Comparison of ENCODE assay signal across 13 mouse cellular contexts in the genomic region with DNA sequence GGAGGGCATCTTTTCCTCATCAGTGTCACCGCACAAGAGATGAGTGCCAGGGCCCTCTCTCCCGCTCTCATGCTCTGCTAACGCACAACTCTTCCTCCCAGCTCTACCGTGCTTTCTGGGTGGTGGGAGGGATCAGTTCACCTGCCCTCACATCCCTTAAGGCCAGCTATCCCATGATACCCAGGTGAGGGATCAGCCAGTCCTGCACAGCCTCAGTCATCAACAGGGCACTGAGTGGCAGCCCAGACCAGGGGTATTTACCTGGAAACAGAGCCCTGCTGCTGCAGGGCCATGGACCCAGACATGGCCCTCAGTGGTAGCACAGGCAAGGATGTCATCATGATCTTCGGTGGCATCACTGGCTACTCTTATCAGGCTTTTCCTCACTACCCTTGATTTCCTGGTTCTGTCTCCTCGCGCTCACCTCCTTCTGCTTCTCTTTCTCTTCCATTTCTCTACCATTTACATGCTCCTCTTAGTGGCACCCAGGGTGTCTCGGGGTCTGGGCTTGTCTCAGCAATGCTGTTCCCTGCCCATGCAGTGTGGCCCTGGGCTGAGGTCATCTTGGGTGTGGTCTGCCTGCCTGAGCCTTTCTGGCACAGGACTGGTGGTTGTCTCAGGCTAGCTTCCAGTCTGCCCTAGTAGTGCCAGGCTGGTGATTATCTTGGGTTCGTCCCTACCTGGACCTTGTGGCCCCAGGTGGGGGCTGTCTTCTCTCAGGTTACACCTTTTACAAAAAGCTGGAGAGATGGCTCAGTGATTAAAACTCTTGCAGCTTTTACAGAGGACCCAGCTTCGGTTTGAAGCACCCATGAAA. TPM values are rescaled to one million over a fixed set of nuclear protein-coding genes. Genes with fewer than 3 reads are reported as not detected.
DNase-seq lines count a peak whose midpoint lies in the region; ATAC-seq and TF ChIP-seq lines count a peak whose summit lies in the region.
"Had no signal": no experiment of that assay in that cellular context is flagged by ENCODE, and none has a peak within 500 bp of the region (broad histone marks: within the 10 kb centered on the region; RNA-seq: fewer than 3 reads in every experiment).

No protein-coding gene starts in this region.

- H3K27me3 ChIP-seq in intestine, postnatal 0 days (replicated peaks; ENCODE audit: control insufficient read depth, insufficient read depth, low read length) = no peaks in the 10 kb centered on the region
- H3K27me3 ChIP-seq: hindbrain, embryonic 13.5 days; liver, embryonic 15.5 days; midbrain, embryonic 15.5 days; stomach, embryonic 15.5 days had no signal

- 79% methylated on average over 10 of the region's 10 CpGs for WGBS in intestine, postnatal 0 days

- TF ChIP-seq CTCF in intestine, postnatal 0 days (IDR thresholded peaks at IDR 0.05; ENCODE audit: low read depth) = no peak

- H3K4me3 ChIP-seq in intestine, postnatal 0 days (ENCODE audit: low read depth, low read length) = no peak overlapping the region
- H3K4me3 ChIP-seq: erythroblast, embryonic 14.5 days; hindbrain, embryonic 13.5 days; midbrain, embryonic 15.5 days; stomach, embryonic 15.5 days had no signal

- no peaks in the 10 kb centered on the region for H3K4me1 ChIP-seq in intestine, postnatal 0 days (replicated peaks; ENCODE audit: control insufficient read depth, insufficient read depth, low read length)
- H3K4me1 ChIP-seq: hindbrain, embryonic 13.5 days; liver, embryonic 15.5 days; midbrain, embryonic 15.5 days; stomach, embryonic 15.5 days had no signal

- H3K9me3 ChIP-seq in intestine, postnatal 0 days (ENCODE audit: control insufficient read depth) = no peaks in the 10 kb centered on the region
- H3K9me3 ChIP-seq: hindbrain, embryonic 13.5 days; liver, embryonic 15.5 days; midbrain, embryonic 15.5 days; stomach, embryonic 15.5 days had no signal

- ATAC-seq in activated CD4-positive, CD25-positive, alpha-beta regulatory T cell, adult 4 months = peak; percentile 6
- ATAC-seq in monocyte, adult 5-6 weeks (replicated peaks; ENCODE audit: insufficient number of reproducible peaks, low FRiP score, low TSS enrichment, poor library complexity, severe bottlenecking) = peak; percentile 54
- ATAC-seq in frontal cortex, adult (ENCODE audit: low TSS enrichment) = no peak
- no peak for ATAC-seq in intestine, postnatal 0 days
- ATAC-seq: midbrain, embryonic 15.5 days had no signal

- H3K36me3 ChIP-seq in intestine, postnatal 0 days (ENCODE audit: control insufficient read depth, insufficient read depth) = peaks cover 16% of the 10 kb centered on the region; the same call in 1 of the 2 replicates
- H3K36me3 ChIP-seq: liver, embryonic 15.5 days; midbrain, embryonic 15.5 days had no signal

- no peak overlapping the region for H3K9ac ChIP-seq in intestine, postnatal 0 days (ENCODE audit: low read depth, low read length)
- H3K9ac ChIP-seq: hindbrain, embryonic 13.5 days; liver, embryonic 15.5 days; midbrain, embryonic 15.5 days; stomach, embryonic 15.5 days had no signal

- no peak overlapping the region for H3K27ac ChIP-seq in intestine, postnatal 0 days (ENCODE audit: low read depth, low read length)
- H3K27ac ChIP-seq: hindbrain, embryonic 13.5 days; liver, embryonic 15.5 days; midbrain, embryonic 15.5 days; stomach, embryonic 15.5 days had no signal

- DNase-seq in spleen, postnatal 10 days (ENCODE audit: low spot score in 2 of 2) = peak; percentile 6 to 22
- DNase-seq in spleen, adult 12 weeks (ENCODE audit: low spot score) = no peak
- DNase-seq in thymus, postnatal 36 days = peak; percentile 48 to 55
- DNase-seq in retina, embryonic 14.5 days (ENCODE audit: low spot score) = no peak

- no peak overlapping the region for H3K4me2 ChIP-seq in intestine, postnatal 0 days (replicated peaks; ENCODE audit: low read depth)
- H3K4me2 ChIP-seq: hindbrain, embryonic 13.5 days; midbrain, embryonic 15.5 days had no signal

RNA-seq across cellular contexts. Expression of gene Patj, which starts 40.3 kb away (rescaled TPM):
- 10 to 100 TPM; 11.9 to 13.9 TPM for polyA plus RNA-seq in activated CD4-positive, CD25-positive, alpha-beta regulatory T cell, adult 4 months (2017; shearing (Covaris generic))
- 3.1 to 21.5 TPM (median 11.7 TPM) in 3 replicates for total RNA-seq in monocyte, adult 5-6 weeks (2017)
- polyA plus RNA-seq in intestine, postnatal 0 days (2015; fragmentation: Nextera tagmentation; extraction: Ambion mirVana) = 12.9 and 20.9 TPM in 2 replicates
- polyA plus RNA-seq: erythroblast, embryonic 14.5 days had no signal

RNA-seq across cellular contexts. Expression of gene Tm2d1, which starts 52.7 kb away (rescaled TPM):
- 10 to 100 TPM; 46.0 to 46.5 TPM for polyA plus RNA-seq in activated CD4-positive, CD25-positive, alpha-beta regulatory T cell, adult 4 months (2017; shearing (Covaris generic))
- 51.1 to 74.7 TPM (median 65.5 TPM) in 3 replicates for total RNA-seq in monocyte, adult 5-6 weeks (2017)
- 106 and 113 TPM in 2 replicates for polyA plus RNA-seq in intestine, postnatal 0 days (2015; fragmentation: Nextera tagmentation; extraction: Ambion mirVana)

Comparison
In these comparisons a context has a peak if more than half of its experiments do, and no peak if none do; other contexts are left out.
1. DNase-seq: peak in spleen, postnatal 10 days (2 of 2) and thymus, postnatal 36 days (2 of 2); none in spleen, adult 12 weeks (single experiment) and retina, embryonic 14.5 days (single experiment).
2. ATAC-seq: peak in activated CD4-positive, CD25-positive, alpha-beta regulatory T cell, adult 4 months (single experiment) and monocyte, adult 5-6 weeks (single experiment); none in frontal cortex, adult (single experiment) and intestine, postnatal 0 days (single experiment).